Mouse (Mus musculus) adrenal gland (tissue): ENCODE measurements around the gene Cep41.

Experiments
- microRNA-seq, 2 experiments: library from miRNA; unstranded; fragments of <30 nt; microRNA quantifications; one replicate each; pipeline ENCODE4; 2019

Gene Cep41

Small RNA genes lying within 50 kb of the gene (microRNA-seq; reads per million reads assigned to microRNA genes)
- gene Mir335 = 2,358 to 4,073 reads per million in 2 experiments
